Mouse (Mus musculus) 3134 (cell line): ENCODE results near the gene St6galnac6.

Source experiments
- DNase-seq: peaks from one replicate; pipeline ENCODE4 v3.0.0-alpha.2; 2011; ENCODE audit warnings: low spot score; ENCODE audit not compliant: insufficient read length; ENCODE audit errors: extremely low read depth

St6galnac6 gene

GRCm38 (mm10) chr2:32582830-32583799 lies 16.4 kb upstream of the St6galnac6 start:
- peak; percentile 54 for DNase-seq

DNA sequence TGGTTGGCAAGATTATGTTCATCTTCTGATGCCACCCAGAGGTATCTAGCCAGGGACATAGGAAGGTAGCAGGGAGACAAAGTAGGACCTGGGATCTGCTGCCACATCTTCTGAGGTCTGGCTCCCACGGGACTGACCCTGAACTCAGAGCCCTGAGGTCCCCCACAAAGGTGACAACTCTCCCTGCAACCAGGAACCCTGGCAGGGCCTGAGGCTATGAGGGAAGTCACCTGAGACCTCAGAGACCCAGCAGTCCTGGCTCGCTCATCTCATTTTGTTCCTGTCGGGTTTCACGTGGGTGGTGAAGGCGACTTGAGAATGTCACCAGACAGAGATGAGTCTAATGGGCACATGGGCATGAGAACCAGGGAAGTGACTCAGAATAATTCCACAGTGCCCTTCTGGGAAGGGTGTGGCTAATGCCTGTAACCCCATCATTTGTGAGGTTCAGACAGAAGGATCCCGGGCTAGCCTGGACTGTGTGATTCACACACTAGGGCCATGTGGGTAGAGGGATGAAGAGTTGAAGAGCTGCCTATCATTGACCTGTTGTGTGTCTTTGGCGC lies 14.3 kb upstream of the St6galnac6 start:
- no peak for DNase-seq

DNA sequence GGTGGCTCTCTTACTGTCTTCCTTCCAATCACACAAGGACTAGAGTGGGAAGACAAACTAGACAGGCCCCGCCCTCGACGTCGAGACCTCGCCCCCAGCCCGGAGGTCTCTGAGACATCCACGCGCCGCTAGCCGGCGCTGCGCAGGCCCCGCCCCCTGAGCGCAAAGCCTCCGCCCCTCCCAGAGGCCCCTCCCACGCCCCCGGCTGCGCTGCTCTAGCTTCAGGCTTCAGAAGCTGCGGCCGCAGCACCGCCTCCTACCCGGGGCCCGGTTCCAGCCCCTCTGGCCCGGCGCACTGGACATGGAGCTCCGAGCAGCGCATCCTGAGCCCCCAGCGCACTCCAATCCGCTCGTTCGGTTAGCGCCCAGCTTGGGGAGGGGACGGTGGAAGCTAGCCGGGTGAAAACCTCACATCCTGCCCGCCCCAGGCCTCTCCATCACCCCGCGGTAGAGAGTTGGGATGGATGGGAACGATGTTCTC lies 12.6 kb upstream of the St6galnac6 start, which contains the start of gene St6galnac4:
Gene St6galnac4, plus strand, starts transcription at position 225 of the 481 bp plus-strand sequence.
- DNase-seq: peak; percentile 99

GRCm38 (mm10) chr2:32587731-32588321 lies 11.7 kb upstream of the St6galnac6 start:
- DNase-seq: no peak

DNA sequence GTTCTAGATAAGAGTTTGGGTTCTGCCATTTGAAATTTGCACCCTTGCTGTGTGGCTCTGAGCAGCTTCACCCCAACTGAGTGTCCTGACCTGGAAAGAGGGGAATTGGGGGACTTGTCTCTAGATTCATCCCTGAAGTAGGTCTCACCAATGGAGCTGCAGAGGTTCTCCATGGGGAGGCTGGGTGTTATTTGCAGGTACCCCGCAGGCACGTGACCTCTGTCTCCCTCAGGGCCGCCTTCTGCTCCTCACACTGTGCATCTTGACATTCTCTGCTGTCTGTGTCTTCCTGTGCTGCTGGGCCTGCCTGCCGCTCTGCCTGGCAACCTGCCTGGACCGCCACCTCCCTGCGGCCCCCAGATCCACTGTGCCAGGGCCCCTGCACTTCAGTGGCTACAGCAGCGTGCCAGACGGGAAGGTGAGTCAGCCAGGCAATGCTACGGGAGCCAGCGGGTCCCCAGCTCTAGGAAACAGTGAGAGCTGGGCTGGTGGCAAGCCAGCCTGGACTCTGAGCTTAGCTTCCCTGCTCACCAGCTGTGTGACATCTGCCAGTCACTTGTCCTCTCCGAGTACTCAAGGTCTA lies 10.2 kb upstream of the St6galnac6 start:
- DNase-seq: peak; percentile 85

DNA sequence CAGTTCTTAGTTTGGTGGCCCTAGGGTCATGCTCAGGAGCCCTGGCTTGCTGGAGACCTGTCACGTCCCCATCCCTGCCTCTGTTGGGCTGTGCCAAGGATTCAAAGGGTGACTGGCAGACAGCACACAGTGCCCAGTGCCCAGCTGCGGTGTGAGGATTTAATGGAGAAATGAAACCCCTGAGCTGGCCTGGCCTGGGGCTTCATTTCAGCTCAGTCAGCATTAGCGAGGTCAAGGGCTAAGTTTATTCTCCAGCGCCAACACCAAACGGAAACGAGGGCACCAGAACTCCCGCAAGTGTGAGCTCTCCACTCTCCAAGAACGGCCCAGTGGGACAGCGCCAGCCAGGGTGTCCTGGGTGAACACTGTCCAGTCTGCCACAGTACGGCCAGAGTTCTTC lies 9.3 kb upstream of the St6galnac6 start:
- DNase-seq: no peak

DNA sequence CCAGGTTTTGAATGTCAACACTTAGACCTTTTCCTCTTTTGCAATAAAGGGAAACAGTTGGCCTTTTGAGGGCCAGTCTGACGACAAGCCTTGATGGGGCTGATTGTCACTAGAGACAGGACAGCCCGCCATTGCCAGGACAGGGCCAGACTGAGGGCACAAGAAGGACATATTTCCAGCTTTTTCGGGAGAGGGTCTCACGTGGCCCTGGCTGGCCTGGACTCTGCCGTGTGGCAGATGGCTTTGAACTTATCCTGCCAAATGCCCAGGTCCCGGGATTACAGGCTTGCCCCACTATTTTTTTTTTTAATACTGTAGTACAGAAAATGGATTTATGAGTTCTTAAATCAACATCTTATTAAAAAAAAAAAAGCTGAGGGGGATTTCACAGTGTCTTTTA lies 8.3 kb upstream of the St6galnac6 start:
- no peak for DNase-seq

- DNase-seq: no peak
These were observed 2.8 kb upstream of the St6galnac6 start for GRCm38 (mm10) chr2:32596725-32597124.

DNA sequence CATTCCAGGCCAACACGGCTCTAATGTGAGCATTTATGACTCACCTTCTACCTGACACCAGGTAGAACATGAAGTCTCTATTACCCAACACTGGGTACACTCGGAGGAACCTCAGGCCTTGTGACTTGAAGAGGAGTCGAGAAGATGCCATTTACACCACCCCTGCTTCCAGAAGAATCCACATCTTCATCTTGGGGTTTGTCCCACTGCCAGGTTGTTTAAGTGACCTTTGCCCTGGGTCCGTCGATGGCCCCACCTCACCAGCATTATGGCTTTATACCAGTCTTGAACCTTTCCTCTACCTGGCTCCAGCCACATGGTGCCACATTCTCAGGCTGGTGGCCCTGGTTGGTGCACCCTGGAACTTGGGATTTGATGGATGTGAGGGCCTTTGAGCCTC lies 2.3 kb upstream of the St6galnac6 start:
- DNase-seq: no peak

DNA sequence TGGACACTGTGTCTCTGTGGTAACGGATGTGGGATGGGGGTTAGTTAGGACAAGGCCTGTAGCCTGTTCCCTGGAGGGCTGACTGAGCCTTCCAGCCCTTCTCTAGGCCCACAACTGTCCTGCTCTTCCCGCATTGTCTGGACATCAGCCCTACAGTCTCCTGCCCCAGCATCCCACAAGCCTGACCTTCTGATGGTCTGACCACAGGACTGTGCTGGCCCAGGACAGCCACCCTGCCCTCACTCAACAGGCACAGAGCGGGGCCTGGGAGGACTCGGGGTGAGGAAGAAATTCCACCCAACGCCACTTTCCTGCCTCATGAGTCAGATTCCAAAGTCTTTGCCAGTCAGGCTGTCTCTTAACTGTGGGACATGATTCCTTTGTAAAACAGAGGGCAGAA lies 1.8 kb upstream of the St6galnac6 start:
- DNase-seq: peak; percentile 86

DNA sequence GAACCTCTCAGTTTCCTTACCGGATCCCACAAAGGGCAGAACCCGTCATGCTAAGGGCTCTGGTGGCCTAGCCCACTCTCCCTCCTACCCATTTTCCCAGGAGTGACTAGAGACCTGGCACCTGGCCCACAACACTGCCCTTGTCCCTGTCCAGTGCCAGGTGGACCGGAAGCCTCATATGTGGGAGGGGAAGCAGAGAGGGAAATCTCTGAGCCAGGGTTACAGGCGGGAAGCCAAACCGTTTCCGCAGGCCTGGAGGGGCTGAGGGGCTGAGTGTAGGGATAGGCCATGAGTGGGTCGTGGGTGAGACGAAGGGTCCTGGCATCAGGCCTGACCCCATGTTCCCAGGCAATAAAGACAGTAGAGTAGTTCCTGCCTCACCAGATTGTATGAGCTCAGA lies 1.0 kb upstream of the St6galnac6 start:
- DNase-seq: no peak

DNA sequence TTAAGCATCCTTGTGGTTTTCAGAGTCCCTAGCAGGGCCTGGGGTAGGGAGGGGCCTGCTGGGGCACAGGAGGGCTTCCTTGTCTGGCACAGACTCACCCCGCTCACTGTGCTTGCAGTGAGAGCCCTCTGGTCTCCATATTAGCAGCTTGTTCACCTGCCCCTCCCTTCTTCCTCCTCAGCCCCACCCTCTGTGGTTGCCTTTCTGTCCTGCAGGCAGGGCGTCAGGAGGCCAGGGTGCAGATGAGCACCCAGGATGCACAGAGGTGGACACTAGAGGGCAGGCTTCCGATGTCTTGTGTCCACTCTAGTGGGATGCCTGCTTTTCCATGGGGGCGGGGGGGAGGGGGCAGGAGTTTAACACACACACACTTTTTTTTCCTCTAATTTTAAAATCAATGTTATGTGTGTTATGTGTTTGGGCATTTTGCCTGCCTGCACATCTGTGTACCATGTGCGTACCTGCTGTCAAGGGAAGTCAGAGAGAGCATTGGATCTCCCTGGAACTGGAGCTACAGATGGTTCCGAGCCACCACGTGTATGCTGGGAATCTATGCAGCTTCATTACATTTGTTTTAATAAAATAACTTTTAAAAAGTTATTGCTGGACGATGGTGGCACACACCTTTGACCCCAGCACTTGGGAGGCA lies 2.0 kb downstream of the St6galnac6 start:
- peak; percentile 77 for DNase-seq

GRCm38 (mm10) chr2:32602600-32603054 lies 3.1 kb downstream of the St6galnac6 start:
- peak; percentile 71 for DNase-seq

DNA sequence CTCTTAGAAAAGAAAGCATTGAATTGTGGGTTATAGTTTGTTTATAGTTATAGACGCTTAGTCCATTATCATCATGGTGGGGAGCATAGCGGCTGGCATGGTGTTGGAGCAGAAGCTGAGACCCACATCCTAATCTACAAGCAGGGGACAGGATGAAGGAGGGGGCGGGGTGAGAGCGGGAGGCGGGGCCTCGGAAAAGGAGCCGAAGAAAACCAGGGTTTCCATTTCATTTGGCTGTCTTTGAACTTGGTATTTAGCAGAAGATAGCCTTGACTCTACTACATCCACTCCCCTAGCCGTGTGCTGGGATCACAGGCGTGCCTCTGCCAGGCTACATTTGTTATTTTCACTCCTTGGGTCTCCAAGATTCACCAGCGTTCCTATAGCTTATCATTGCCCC lies 5.1 kb downstream of the St6galnac6 start:
- no peak for DNase-seq

DNA sequence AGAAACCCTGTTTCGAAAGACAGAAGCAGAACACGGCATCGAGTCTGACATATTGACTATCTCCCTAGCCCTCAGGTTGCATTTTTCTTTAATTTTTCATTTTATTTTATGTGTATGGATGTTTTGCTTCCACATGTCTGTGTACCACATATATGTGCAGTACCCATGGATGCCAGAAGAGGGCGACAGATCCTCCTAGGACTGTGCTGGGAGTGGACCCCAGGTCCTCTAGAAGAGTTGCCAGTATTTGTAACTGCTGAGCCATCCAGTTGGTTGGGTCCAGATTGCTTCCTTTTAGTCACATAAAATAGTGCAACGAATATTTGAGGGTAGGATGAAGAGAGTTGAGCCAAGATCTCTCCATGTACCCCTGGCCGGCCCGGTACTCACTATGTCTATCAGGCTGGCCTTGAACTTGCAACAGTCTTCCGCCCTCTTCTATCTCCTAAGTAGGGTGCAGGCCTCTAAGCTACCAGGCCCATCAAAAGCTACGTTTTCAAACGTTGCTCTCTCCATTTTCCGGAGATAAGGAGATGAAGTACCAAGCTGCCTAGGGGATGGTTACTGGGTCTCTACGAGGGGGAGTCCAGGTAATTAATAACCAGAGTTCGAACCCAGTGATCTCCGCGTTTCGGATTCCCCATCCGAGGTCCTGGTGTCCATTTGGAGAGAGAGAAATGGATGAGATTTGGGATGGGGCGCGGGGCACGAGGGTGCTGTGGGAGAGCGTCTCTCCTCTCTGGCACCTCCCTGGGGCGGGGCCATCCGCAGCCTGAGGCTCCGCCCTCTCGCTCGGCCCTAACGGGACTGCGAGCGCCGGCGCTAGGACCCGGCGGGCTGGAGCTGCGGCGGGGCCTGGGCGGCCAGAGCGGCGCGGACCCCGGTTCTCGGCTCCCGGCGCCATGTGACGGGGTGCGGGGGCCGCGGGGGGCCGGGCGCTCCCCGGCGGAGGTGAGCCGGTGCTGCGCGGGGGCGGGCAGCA lies 6.9 kb downstream of the St6galnac6 start:
- peak; percentile 82 for DNase-seq

DNA sequence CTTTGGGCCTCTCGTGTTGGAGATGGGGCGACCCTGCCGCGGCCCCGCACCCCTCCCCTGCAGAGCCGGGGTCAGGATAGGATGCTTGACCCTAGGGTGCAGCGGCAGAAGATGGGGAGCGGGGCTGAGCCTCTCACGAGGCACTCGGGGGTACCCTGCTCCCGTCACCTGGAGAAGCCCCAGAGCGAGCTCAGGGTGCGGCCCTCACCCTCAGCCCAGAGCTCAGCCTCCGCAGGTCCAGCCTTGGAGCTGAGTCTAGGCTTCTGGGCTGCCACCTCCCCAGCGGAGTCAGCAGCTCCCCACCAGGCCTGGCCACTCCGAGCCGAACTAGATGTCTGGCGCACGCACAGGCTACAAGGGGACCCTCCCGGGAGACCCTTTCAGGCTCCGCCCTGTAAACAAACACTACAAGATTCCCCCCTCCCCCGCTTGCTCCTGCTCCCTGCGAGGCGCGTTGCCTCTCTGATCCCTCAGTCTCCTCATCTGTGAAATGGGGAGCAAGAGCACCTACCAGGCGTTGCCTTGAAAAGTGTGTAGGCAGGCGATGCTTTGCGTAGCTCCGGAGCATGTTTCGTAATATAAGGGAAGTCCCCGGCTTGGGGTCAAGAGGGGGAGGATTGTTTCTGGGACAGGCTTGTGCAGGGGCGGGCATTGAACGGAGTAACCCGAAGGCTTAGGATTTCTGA lies 7.9 kb downstream of the St6galnac6 start:
- DNase-seq: peak; percentile 70

GRCm38 (mm10) chr2:32608141-32608777 lies 8.8 kb downstream of the St6galnac6 start:
- peak; percentile 89 for DNase-seq

DNA sequence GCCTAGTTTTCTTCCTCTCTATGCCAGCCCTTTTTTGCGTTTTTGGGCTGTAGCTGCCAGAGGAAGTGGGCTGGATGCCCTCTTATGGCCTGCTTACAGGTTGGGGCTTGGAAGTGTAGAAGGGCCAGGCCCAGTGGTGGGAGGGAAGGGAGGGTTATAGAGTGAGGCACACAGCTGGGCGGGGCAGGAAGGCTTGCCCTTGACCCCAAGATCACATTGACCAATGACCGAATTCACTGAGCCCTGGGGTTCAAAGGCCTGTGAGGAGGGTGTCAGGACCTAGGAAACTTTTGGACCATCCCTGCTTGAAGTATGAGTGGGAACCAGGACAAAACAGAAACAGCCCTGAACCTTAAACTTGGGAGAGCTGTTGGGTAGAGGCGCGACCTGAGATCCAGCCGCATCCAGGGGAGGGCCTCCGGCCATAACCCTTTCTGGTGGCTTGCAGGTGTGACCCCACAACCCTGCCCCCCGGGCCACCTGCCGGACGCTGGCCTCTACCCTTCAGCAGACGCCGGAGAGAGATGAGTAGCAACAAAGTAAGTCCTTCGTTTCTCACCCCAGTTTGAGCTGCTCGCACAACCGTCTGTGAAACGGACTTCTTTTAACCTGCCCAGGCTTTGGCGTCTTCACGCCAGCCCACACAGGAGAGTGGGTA lies 9.4 kb downstream of the St6galnac6 start:
- DNase-seq: no peak
